Mouse (Mus musculus) limb, embryonic 12.5 days (tissue): ENCODE results near the gene Cers1. TPM values are rescaled to one million over a fixed set of nuclear protein-coding genes. Genes with fewer than 3 reads are reported as not detected.
A peak's percentile ranks its signal among the peaks of the same experiment; 100 is the strongest.

Experiments used
- ATAC-seq: fragments of 200-750 bp; cut with Nextera tagmentation; 2 replicates; pipeline ENCODE4 v1.8.0; 2017; ENCODE audit warnings: low read depth, moderate TSS enrichment; ENCODE audit not compliant: insufficient number of reproducible peaks, insufficient read depth, low FRiP score, low TSS enrichment
- H3K27ac ChIP-seq: fragments of 300-500 bp; sonication (generic); 2 replicates; pipeline ENCODE4 v1.5.1; 2016; ENCODE audit warnings: mild to moderate bottlenecking, moderate library complexity
- H3K27me3 ChIP-seq: fragments of 300-500 bp; sonication (generic); 2 replicates; pipeline ENCODE4 v1.6.1; 2016; ENCODE audit warnings: mild to moderate bottlenecking, moderate library complexity
- H3K36me3 ChIP-seq: fragments of 300-500 bp; sonication (generic); 2 replicates; pipeline ENCODE4 v1.6.1; 2016; ENCODE audit warnings: mild to moderate bottlenecking, moderate library complexity
- H3K4me1 ChIP-seq: fragments of 300-500 bp; sonication (generic); replicated peaks from 2 replicates; pipeline ENCODE4 v1.6.1; 2016
- H3K4me2 ChIP-seq: fragments of 300-500 bp; sonication (generic); 2 replicates; pipeline ENCODE4 v1.6.1; 2016; ENCODE audit warnings: mild to moderate bottlenecking, moderate library complexity
- H3K4me3 ChIP-seq: fragments of 300-500 bp; sonication (generic); replicated peaks from 2 replicates; pipeline ENCODE4 v1.5.1; 2016; ENCODE audit warnings: mild to moderate bottlenecking
- H3K9ac ChIP-seq: fragments of 300-500 bp; sonication (generic); replicated peaks from 2 replicates; pipeline ENCODE4 v1.6.1; 2016; ENCODE audit warnings: mild to moderate bottlenecking, moderate library complexity
- H3K9me3 ChIP-seq: fragments of 300-500 bp; sonication (generic); 2 replicates; pipeline ENCODE4 v1.6.1; 2016; ENCODE audit warnings: mild to moderate bottlenecking, moderate library complexity
- WGBS: fragments of 180-500 bp; shearing (Covaris S2); methylation state at CpG from one replicate; pipeline ENCODE4 v1.1.7; 2016; 5-methylcytosine and 5-hydroxymethylcytosine counted together
- polyA plus RNA-seq: library from polyadenylated mRNA; unstranded; fragments of >200 nt; fragmentation: Nextera tagmentation; extraction: Ambion mirVana; gene quantifications from 2 replicates; pipeline ENCODE4 v1.2.1, GENCODE M21; 2016

Cers1 gene
- polyA plus RNA-seq, 1 experiment from 2014 or later: 7.9 TPM

DNA sequence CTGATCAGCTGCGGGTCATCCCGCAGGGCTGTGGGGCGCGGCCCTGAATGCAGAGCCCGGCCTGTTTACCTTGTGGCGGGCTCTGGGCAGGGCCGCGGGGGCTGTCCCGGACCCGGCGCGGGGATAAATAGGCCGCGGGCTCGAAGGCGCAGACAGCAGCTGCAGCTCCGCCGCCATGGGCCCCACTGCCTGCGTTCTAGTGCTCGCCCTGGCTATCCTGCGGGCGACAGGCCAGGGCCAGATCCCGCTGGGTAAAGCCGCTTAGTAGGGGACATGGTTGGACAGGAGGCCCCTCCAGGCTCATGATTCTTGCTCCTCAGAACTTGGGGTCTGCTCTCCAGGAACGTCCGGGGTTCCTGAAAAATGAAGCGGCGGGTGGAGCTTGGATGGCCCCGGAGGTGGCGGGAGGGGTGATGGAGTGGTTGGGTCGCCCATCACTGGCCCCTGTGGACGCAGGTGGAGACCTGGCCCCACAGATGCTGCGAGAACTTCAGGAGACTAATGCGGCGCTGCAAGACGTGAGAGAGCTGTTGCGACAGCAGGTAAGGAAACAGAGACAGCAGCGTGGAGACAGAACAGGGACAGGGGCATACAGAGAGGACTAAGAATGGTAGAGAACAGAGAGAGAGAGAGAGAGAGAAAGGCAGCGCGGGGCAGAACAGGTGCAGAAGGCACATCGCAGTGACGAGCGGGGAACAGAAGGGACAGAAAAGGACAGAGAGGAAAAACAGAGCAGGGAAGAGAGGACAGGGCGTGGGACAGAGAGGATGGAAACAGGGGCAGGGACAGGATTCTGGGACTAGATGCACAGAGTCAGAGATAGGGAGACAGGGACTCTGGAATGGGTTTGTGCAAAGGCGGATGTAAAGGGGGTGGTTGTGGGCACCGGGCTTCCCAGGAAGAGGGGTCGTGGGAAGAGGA, 58.1 kb downstream of the Cers1 start, which contains the start of gene Comp:
Comp (plus strand) TSS at position 162 of the 921 bp plus-strand sequence.
- Histone ChIP-seq H3K4me1 (peaks cover 50% of the 10 kb centered on the region), H3K27ac (peak within 1 kb of the TSS; percentile 50; the same call in 1 of the 2 replicates), H3K9ac (peak within 1 kb of the TSS; percentile 45; the same call in 1 of the 2 replicates), H3K9me3 (no peaks in the 10 kb centered on the region), H3K27me3 (peaks cover 79% of the 10 kb centered on the region), H3K36me3 (no peaks in the 10 kb centered on the region), H3K4me2 (peak within 1 kb of the TSS; percentile 60), H3K4me3 (peak within 1 kb of the TSS; percentile 43)
- 0 out of 2 replicates have a peak, but pooled peaks have one; percentile 17 for ATAC-seq
- 2% methylated on average over 47 of the region's 47 CpGs for WGBS

DNA sequence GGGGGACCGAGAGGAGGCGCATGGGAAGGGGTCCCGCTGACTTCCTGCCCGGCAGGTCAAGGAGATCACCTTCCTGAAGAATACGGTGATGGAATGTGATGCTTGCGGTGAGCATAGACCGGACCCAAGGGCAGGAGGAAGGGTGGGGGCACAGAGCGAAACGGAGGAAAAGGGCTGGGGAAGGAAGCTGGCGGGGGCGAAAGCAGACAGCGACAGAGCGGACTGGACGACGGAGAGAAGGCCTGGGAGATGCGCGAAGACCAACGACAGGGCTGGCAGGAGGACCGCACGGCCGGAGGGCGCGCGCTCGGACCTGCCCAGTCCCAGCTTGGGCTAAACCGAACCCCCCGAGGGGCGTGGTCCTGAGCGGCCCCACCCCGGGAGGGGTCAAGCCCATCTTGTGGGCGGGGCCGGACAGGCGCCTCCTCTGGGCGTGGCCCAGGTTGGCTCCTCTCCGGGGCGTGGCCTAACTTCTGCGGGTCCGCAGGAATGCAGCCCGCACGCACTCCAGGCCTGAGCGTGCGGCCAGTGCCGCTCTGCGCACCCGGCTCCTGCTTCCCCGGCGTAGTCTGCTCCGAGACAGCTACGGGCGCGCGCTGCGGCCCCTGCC, 58.8 kb downstream of the Cers1 start:
- Histone ChIP-seq H3K9me3 (no peaks in the 10 kb centered on the region), H3K9ac (peak overlapping the region; percentile 45; the same call in 1 of the 2 replicates), H3K27me3 (peaks cover 86% of the 10 kb centered on the region), H3K4me3 (peak overlapping the region; percentile 43), H3K4me1 (peaks cover 50% of the 10 kb centered on the region), H3K27ac (no peak overlapping the region), H3K4me2 (peak overlapping the region; percentile 60), H3K36me3 (no peaks in the 10 kb centered on the region)
- peak; percentile 11; the same call in 1 of the 2 replicates for ATAC-seq
- WGBS: under 1% methylated on average over 53 of the region's 53 CpGs

DNA sequence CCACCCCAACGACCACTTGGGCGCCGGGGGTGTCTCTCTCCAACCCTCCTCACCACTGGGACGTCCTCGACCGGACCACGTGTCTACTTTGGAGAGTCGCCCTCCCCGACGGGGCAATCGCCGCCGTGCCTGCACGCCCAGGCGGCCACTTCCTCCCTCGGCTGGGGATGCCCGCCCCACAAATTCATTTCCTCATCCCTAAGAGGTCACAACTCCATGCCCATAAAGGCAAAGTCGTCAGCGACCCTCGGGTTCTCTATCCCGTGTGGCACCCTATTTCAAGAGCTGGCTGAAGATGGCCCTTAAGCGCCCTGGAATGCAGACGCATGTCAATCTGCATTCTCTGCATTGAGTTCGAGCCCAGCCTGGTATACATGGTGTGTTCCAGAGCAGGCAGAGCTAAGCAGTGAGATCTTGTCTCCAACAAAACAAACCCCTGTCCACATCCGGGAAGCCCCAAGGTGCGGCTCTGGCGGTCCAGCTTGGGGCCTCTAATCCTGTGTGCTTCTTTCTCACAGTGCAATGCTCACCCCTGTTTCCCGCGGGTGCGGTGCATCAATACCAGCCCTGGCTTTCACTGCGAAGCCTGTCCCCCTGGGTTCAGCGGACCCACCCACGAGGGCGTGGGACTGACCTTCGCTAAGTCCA, 59.8 kb downstream of the Cers1 start:
- peak overlapping the region; percentile 43 for H3K4me3 ChIP-seq
- 0 out of 2 replicates have a peak overlapping the region, but pooled peaks have one; percentile 12 for H3K9ac ChIP-seq
- ATAC-seq: no peak
- H3K9me3 ChIP-seq: no peaks in the 10 kb centered on the region
- WGBS: 6% methylated on average over 35 of the region's 35 CpGs
- peaks cover 93% of the 10 kb centered on the region for H3K27me3 ChIP-seq
- H3K36me3 ChIP-seq: no peaks in the 10 kb centered on the region
- peak overlapping the region; percentile 60 for H3K4me2 ChIP-seq
- peaks cover 50% of the 10 kb centered on the region for H3K4me1 ChIP-seq
- H3K27ac ChIP-seq: no peak overlapping the region

DNA sequence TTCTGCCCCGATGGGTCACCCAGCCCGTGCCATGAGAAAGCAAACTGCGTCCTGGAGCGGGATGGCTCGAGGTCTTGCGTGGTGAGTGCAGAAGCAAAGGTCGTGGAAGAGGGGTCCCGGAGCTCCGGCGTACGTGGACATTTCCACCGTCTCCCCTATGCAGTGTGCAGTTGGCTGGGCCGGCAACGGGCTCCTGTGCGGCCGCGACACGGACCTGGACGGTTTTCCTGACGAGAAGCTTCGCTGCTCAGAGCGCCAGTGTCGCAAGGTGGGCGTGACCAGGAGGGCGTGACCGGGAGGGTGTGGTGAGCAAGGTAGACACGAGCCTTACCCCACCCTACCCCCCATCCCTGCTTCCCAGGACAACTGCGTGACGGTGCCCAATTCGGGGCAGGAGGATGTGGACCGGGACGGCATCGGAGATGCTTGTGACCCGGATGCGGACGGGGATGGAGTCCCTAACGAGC, 60.7 kb downstream of the Cers1 start:
- H3K9ac ChIP-seq: no peak overlapping the region
- H3K27me3 ChIP-seq: peaks cover 87% of the 10 kb centered on the region
- no peaks in the 10 kb centered on the region for H3K9me3 ChIP-seq
- peak overlapping the region; percentile 34 for H3K4me2 ChIP-seq
- H3K36me3 ChIP-seq: no peaks in the 10 kb centered on the region
- H3K4me1 ChIP-seq: peaks cover 46% of the 10 kb centered on the region
- no peak for ATAC-seq
- WGBS: 6% methylated on average over 37 of the region's 37 CpGs
- H3K4me3 ChIP-seq: peak overlapping the region; percentile 43
- no peak overlapping the region for H3K27ac ChIP-seq

DNA sequence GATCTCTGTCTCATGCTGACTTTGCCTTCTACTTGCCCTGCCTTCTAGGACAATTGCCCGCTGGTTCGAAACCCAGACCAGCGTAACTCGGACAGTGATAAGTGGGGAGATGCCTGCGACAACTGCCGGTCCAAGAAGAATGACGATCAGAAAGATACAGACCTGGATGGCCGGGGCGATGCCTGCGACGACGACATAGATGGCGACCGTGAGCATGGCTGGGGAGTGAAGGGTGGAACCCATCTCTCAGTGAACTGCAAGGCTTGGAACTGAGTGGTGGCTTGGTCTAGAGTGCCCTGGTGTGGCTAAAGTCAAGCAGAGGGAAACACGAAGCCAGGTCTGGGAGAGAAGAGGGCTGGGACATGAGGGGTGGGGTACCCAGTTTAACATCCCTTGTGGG, 61.5 kb downstream of the Cers1 start:
- Histone ChIP-seq H3K9me3 (no peaks in the 10 kb centered on the region), H3K9ac (no peak overlapping the region), H3K27ac (no peak overlapping the region), H3K4me1 (peaks cover 39% of the 10 kb centered on the region), H3K27me3 (peaks cover 79% of the 10 kb centered on the region), H3K4me2 (no peak overlapping the region), H3K4me3 (no peak overlapping the region), H3K36me3 (no peaks in the 10 kb centered on the region)
- 13% methylated on average over 15 of the region's 15 CpGs for WGBS
- ATAC-seq: no peak

DNA sequence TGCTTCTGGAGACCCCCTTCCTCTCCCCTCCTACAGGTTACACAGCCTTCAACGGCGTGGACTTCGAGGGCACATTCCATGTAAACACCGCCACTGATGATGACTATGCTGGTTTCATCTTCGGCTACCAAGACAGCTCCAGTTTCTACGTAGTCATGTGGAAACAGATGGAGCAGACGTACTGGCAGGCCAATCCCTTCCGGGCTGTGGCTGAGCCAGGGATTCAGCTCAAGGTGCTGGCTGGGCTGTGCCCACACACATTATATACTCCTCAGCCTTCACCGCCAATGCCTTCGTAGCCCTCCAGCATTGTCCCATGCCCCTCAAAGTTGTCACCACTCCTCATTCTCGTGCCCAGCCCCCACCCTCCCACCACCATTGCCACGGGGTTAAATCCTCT, 64.5 kb downstream of the Cers1 start:
- 79% methylated on average over 12 of the region's 12 CpGs for WGBS

More for the DNA sequence above, 64.5 kb downstream of the Cers1 start:
- H3K4me3 ChIP-seq: no peak overlapping the region
- H3K27ac ChIP-seq: no peak overlapping the region
- no peaks in the 10 kb centered on the region for H3K9me3 ChIP-seq
- peaks cover 14% of the 10 kb centered on the region for H3K36me3 ChIP-seq
- H3K27me3 ChIP-seq: peaks cover 49% of the 10 kb centered on the region
- H3K9ac ChIP-seq: no peak overlapping the region
- ATAC-seq: no peak
- H3K4me2 ChIP-seq: no peak overlapping the region
- peaks cover 10% of the 10 kb centered on the region for H3K4me1 ChIP-seq

Other genes starting within 250 kb of the Cers1 start
- gene Tm6sf2, start 242.9 kb upstream of the Cers1 start, polyA plus RNA-seq: 0.79 and 0.96 TPM in 2 replicates
- gene Hapln4, start 232.3 kb upstream of the Cers1 start, polyA plus RNA-seq: not detected in 2 replicates
- 0.56 and 1.1 TPM in 2 replicates for gene Ncan, start 194.9 kb upstream of the Cers1 start, polyA plus RNA-seq
- gene Nr2c2ap, start 184.4 kb upstream of the Cers1 start, polyA plus RNA-seq: 21.4 and 22.7 TPM in 2 replicates
- 26.6 and 28.4 TPM in 2 replicates for gene Rfxank, start 176.6 kb upstream of the Cers1 start, polyA plus RNA-seq
- gene Borcs8, start 176.3 kb upstream of the Cers1 start, polyA plus RNA-seq: 44.7 and 47.6 TPM in 2 replicates
- 0.49 and 1.1 TPM in 2 replicates for gene Mef2b, start 176.1 kb upstream of the Cers1 start, polyA plus RNA-seq
- gene Tmem161a, start 143.4 kb upstream of the Cers1 start, polyA plus RNA-seq: 67.5 and 69.9 TPM in 2 replicates
- 2.4 and 3.5 TPM in 2 replicates for gene Slc25a42, start 103.5 kb upstream of the Cers1 start, polyA plus RNA-seq
- 48.3 and 50.7 TPM in 2 replicates for gene Sugp2, start 81.5 kb upstream of the Cers1 start, polyA plus RNA-seq
- gene Armc6, start 81.3 kb upstream of the Cers1 start, polyA plus RNA-seq: 22.5 and 26.4 TPM in 2 replicates
- gene Homer3, start 32.9 kb upstream of the Cers1 start, polyA plus RNA-seq: 88.9 and 92.6 TPM in 2 replicates
- 52.0 and 54.9 TPM in 2 replicates for gene Ddx49, start 13.3 kb upstream of the Cers1 start, polyA plus RNA-seq
- 269 and 288 TPM in 2 replicates for gene Cope, start 13.3 kb upstream of the Cers1 start, polyA plus RNA-seq
- gene Gdf1, start 14.0 kb downstream of the Cers1 start, polyA plus RNA-seq: 3.7 and 4.2 TPM in 2 replicates
- 32.5 and 34.3 TPM in 2 replicates for gene Upf1, start 37.5 kb downstream of the Cers1 start, polyA plus RNA-seq
- gene Comp, start 57.8 kb downstream of the Cers1 start, polyA plus RNA-seq: 2.8 and 5.8 TPM in 2 replicates
- 18.4 and 24.8 TPM in 2 replicates for gene Crtc1, start 123.8 kb downstream of the Cers1 start, polyA plus RNA-seq
- 26.8 and 27.3 TPM in 2 replicates for gene Klhl26, start 161.2 kb downstream of the Cers1 start, polyA plus RNA-seq
- 17.5 and 22.1 TPM in 2 replicates for gene Tmem59l, start 171.6 kb downstream of the Cers1 start, polyA plus RNA-seq
- 82.4 and 105 TPM in 2 replicates for gene Crlf1, start 177.4 kb downstream of the Cers1 start, polyA plus RNA-seq
- 142 and 151 TPM in 2 replicates for gene Rex1bd, start 191.0 kb downstream of the Cers1 start, polyA plus RNA-seq
- gene Uba52, start 195.0 kb downstream of the Cers1 start, polyA plus RNA-seq: 882 and 891 TPM in 2 replicates
- gene Fkbp8, start 211.9 kb downstream of the Cers1 start, polyA plus RNA-seq: 280 and 286 TPM in 2 replicates
- 50.3 and 50.7 TPM in 2 replicates for gene Kxd1, start 212.2 kb downstream of the Cers1 start, polyA plus RNA-seq
- gene Ell, start 223.7 kb downstream of the Cers1 start, polyA plus RNA-seq: 18.7 and 21.2 TPM in 2 replicates